Mouse (Mus musculus) kidney, postnatal 25 days (tissue): ENCODE results near the gene Defb26.
A peak's percentile ranks its signal among the peaks of the same experiment; 100 is the strongest.

Source experiments
- DNase-seq, 2 experiments: peaks; one replicate each; pipeline ENCODE4 v3.0.0; 2021; ENCODE audit warnings: mixed read lengths in 2 of 2

Gene Defb26

DNA sequence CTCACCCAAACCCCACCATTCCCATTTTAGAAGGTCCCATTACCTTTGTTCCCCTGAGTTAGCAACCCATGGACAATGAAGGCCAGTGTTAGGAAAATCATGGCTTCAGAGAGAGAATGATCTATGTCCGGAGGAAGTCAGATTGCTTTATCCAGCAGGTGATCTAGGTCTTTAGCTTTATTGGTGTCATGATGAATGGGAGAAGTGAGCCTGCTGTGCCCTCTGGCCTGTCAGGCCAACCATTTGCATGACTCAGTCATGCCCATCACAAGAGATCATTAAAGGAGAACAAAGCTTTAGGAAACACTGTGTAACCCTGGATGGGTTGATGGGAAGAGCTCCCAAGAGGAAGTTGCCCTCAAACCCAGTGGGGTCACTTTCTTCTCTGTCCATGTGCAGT is at the start of gene Defb26:
Gene Defb26, minus strand, starts transcription at position 101 of the 400 bp plus-strand sequence.
- DNase-seq: no peak

DNA sequence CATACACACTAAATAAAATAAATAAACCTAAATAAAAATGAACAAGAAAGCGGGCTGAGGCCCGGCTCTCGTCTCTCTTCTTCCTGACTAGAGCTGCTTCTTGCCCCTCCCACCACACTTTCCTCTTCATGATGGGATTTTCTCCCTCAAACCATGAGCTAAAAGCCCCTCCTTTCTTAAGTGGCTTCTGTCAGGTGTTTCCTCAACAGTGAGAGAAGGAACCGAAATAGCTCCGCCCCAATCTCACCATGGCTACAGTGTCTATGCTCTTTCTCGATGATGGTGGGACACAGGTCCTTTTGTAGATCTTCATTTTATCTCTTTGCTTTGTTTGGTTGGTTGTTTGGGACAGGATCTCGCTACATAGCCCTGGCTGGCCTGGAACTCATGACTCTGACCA is 45.2 kb upstream of the Defb26 start:
- DNase-seq: no peak

DNA sequence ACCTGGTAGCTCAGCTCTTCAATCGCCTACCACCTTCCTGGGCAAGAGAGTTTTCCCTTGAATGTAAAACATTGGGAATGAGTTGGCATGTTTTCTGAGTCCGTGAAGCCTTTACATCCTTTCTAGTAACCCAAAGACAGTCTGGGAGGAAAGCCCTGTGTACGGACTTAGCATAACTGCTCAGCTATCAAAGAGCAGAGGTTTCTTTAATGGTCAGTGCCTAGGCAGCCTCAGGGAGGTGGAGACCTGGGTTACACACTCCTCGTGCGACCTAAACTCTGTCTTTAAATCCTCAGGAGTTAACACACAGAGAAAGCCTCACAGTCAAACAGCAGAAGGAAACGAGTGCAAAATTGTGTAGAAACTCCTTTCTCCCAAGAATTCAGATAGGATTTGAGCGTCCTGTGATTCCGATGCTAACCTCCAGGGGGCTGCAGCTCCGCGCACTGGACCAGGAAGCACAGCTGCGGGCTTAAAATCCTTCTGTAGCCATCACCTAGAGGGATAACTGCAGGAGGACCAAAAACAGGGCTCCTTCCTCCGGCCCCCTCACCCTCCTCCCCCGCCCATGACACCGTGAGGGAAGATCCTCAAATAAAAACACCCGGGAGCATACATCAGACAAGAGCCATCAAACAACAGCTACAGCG is 42.4 kb upstream of the Defb26 start:
- peak; percentile 71 to 81 for DNase-seq

DNA sequence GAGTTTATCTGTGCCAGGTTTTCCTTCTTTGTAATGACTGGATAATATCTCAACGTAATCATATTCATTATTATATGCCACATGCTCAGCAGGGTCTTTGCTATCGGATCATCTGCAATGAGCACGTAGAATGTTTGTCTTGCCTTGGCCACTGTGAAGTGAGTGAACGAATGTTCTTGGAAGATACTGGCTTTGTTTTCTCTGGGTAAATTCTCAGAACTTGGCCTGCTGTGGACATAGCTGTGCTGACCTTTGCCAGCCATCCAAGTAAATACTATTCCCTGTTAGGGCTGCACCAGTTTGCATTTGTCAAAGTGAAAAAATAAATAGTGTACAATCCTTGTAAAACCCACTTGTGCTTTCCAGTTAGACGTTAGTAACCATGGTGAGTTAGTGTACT is 36.6 kb upstream of the Defb26 start:
- DNase-seq: no peak

- peak; percentile 60 to 79 for DNase-seq
Measured at GRCm38 (mm10) chr2:152544691-152545090, 33.2 kb upstream of the Defb26 start.

GRCm38 (mm10) chr2:152543478-152543877 is 32.0 kb upstream of the Defb26 start:
- peak; percentile 35 to 70 for DNase-seq

GRCm38 (mm10) chr2:152542897-152543296 is 31.4 kb upstream of the Defb26 start:
- no peak for DNase-seq

DNA sequence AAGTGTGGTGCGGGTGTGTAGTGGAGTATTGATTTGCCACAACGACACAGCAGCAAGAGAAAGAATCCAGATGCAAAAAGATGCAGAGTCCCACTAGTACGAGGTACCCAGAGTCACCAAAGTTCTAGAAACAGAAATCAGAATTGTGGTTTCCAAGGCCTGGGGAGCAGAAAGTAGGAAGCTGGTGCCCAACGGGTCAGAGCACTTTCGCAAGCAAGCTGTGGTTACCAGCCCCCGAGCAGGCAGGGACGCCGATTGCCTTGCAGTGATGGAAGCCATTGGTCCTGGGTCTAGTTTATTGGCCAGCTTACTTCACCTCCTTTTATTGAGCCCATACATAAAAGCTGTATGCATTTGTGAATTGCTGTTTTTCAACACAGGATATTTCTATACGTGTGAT is 30.5 kb upstream of the Defb26 start:
- DNase-seq: no peak

GRCm38 (mm10) chr2:152539944-152540710 is 28.6 kb upstream of the Defb26 start, which contains the start of gene Defb29:
Gene Defb29, minus strand, starts transcription at chr2:152540098.
- peak; percentile 73 to 87 for DNase-seq

- DNase-seq: no peak
Measured at GRCm38 (mm10) chr2:152517981-152518380, 6.5 kb upstream of the Defb26 start, which contains the start of gene Defb28. Gene Defb28, plus strand, starts transcription at chr2:152518255.

DNA sequence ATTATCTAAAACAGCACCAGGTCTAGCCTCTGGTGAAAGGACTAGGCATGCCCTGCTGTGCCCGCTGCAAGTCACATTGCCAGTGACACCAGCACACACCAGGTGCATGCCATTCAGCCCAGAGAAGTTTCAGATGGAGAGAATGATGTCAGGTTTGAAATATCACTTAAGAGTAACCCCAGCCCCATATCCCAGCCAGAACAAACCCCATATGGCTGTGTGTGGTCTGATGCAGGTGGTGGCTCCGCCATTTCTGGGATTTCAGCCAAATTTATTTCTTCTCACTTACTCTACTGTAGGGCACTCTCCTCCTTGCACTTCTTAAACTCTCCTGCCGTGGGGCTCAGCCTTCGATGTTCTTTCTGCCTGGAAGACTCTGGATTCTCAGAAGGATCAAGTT is 4.6 kb upstream of the Defb26 start:
- no peak for DNase-seq

DNA sequence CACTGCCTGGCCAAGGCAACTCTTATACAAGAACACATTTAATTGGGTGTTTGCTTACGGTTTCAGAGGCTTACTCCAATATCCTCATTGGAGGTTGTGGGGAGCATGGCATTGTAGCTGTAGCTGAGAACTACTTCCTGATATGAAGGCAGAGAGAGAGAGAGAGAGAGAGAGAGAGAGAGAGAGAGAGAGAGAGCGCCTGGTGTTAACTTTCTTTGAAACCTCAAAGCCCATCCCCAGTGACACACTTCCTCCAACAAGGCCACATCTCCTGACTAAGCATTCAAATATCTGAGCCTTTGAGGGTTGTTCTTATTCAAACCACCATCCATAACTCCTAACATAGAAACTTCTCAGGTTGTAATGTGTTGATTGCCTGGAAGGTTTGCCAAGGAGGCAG is 7.5 kb downstream of the Defb26 start:
- no peak for DNase-seq

- no peak for DNase-seq
Measured at GRCm38 (mm10) chr2:152500863-152501229, 10.6 kb downstream of the Defb26 start.

GRCm38 (mm10) chr2:152500204-152500862 is 11.2 kb downstream of the Defb26 start:
- no peak for DNase-seq

DNA sequence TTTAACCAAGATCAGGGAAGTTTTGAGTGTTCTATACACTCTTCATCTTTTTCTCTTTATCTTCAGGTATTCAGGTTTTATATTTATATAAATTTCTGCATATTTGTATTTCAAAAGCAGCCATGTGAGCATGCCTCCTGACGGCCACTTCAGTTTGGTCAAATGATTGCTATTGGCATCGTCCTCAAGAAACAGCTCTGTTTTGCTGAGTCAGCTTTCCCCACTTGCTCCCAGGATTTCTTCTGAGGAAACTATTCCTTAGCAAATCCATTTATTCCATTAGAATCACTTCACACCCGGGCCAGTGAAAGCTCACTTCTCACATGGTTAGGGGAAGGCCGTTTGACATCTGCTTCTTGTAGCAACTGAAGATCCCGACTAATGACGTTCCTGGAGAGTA is 13.5 kb downstream of the Defb26 start:
- no peak for DNase-seq

GRCm38 (mm10) chr2:152493151-152493550 is 18.3 kb downstream of the Defb26 start:
- no peak for DNase-seq

DNA sequence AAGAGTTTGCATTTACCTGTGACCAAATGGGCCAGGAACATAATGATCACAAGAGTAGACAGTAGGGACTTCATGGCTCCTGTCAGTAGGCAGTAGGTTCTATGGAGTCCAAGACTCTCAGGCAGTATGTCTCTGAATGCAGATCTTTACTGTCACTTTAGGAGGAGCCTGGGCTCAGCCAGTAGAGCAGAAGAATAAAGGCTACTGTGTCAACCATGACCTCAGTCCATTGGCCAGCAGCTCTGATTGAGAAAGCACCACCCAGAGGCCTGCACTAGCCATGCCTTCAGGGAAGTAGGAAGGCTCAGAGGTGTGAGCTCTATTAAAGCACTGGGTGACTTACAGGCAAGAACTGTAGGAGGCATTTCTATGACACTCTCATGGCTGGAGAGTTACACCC is 21.5 kb downstream of the Defb26 start, which contains the start of gene Defb22:
Gene Defb22, minus strand, starts transcription at position 101 of the 400 bp plus-strand sequence.
- no peak for DNase-seq

- no peak for DNase-seq
Measured at GRCm38 (mm10) chr2:152487024-152487423, 24.5 kb downstream of the Defb26 start.

GRCm38 (mm10) chr2:152481726-152482125 is 29.8 kb downstream of the Defb26 start:
- DNase-seq: no peak

- DNase-seq: no peak
Measured at GRCm38 (mm10) chr2:152480881-152481280, 30.6 kb downstream of the Defb26 start.

- no peak for DNase-seq
Measured at GRCm38 (mm10) chr2:152476763-152477162, 34.7 kb downstream of the Defb26 start, which contains the start of gene Defb20. Gene Defb20, plus strand, starts transcription at chr2:152477063.

GRCm38 (mm10) chr2:152472434-152472833 is 39.1 kb downstream of the Defb26 start:
- peak in 1 of 2 experiments; percentile 18 for DNase-seq

DNA sequence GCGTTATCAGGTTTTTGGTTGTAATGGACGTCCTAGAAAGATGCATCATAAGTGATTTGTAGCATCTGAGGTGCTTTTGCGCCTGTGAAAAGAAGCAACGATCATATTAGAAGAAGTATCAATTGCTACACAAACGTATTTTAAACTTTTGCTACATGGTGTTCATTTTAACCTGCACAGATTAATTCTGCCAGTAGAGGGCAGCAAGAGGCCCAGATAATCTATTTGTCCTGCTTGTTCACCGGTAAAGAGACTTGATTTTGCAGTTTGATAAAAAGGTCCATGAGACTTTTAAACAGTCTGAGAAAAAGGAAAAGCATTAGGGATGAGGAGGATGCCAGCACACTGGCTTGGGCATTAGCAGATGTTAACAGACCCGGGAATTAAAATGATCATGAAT is 40.5 kb downstream of the Defb26 start:
- peak in 1 of 2 experiments; percentile 76 for DNase-seq
